Mouse (Mus musculus) adrenal gland, postnatal 10 days (tissue): ENCODE data around the gene Fut2. TPM values are rescaled to one million over a fixed set of nuclear protein-coding genes. Genes with fewer than 3 reads are reported as not detected.

Experiments
- DNase-seq: peaks from one replicate; pipeline ENCODE4 v3.0.0; 2021; ENCODE audit warnings: mixed read lengths
- total RNA-seq, 2 experiments: library from RNA; stranded (reverse); gene quantifications; 2 replicates each; pipeline ENCODE4 v1.2.3; 2021

The Fut2 gene
- total RNA-seq, 2 experiments from 2014 or later: not detected

- peak; percentile 92 for DNase-seq
These were observed 27.4 kb downstream of the Fut2 start for GRCm38 (mm10) chr7:45638623-45639401.

- no peak for DNase-seq
These were observed 28.5 kb downstream of the Fut2 start for GRCm38 (mm10) chr7:45637710-45638109.

- DNase-seq: peak; percentile 79
These were observed 30.2 kb downstream of the Fut2 start for GRCm38 (mm10) chr7:45635711-45636688.

GRCm38 (mm10) chr7:45634946-45635681 is 31.1 kb downstream of the Fut2 start:
- DNase-seq: no peak

- peak; percentile 57 for DNase-seq
These were observed 33.7 kb downstream of the Fut2 start for GRCm38 (mm10) chr7:45632499-45632898.

GRCm38 (mm10) chr7:45630064-45630907 is 35.9 kb downstream of the Fut2 start:
- DNase-seq: no peak

GRCm38 (mm10) chr7:45628364-45629294 is 37.6 kb downstream of the Fut2 start:
- peak; percentile 96 for DNase-seq

GRCm38 (mm10) chr7:45627261-45627660 is 38.9 kb downstream of the Fut2 start, which contains the start of gene Rasip1:
Gene Rasip1, plus strand, starts transcription at chr7:45627488.
- DNase-seq: peak; percentile 52

GRCm38 (mm10) chr7:45626571-45627076 is 39.6 kb downstream of the Fut2 start:
- no peak for DNase-seq

GRCm38 (mm10) chr7:45625481-45625880 is 40.7 kb downstream of the Fut2 start:
- no peak for DNase-seq

- no peak for DNase-seq
These were observed 41.5 kb downstream of the Fut2 start for GRCm38 (mm10) chr7:45624718-45625117.

GRCm38 (mm10) chr7:45623507-45623906 is 42.7 kb downstream of the Fut2 start:
- no peak for DNase-seq

GRCm38 (mm10) chr7:45621443-45621842 is 44.8 kb downstream of the Fut2 start, which contains the start of gene Izumo1:
Gene Izumo1, plus strand, starts transcription at chr7:45621811.
- peak; percentile 52 for DNase-seq

GRCm38 (mm10) chr7:45619592-45619991 is 46.6 kb downstream of the Fut2 start:
- DNase-seq: no peak

- no peak for DNase-seq
These were observed 47.9 kb downstream of the Fut2 start for GRCm38 (mm10) chr7:45618316-45618715.

- DNase-seq: no peak
These were observed 49.0 kb downstream of the Fut2 start, which contains the start of gene Fut1 for GRCm38 (mm10) chr7:45617042-45617695. Gene Fut1, plus strand, starts transcription at chr7:45617289.

GRCm38 (mm10) chr7:45616277-45616676 is 49.9 kb downstream of the Fut2 start:
- no peak for DNase-seq

GRCm38 (mm10) chr7:45609511-45609910 is 56.7 kb downstream of the Fut2 start:
- DNase-seq: no peak

- DNase-seq: no peak
These were observed 60.4 kb downstream of the Fut2 start for GRCm38 (mm10) chr7:45605704-45606289.
